Mouse (Mus musculus) T-cell, adult 2 months (primary cell): ENCODE results near the gene Clec4b2.
"Not testable (repeated sequence)": the region's sequence is repeated elsewhere in the genome, so short reads cannot be mapped to it uniquely, and the experiment has no call there.

Source experiments
- DNase-seq: peaks from one replicate; pipeline ENCODE4 v3.0.0; 2022; ENCODE audit warnings: low spot score

Gene Clec4b2

DNA sequence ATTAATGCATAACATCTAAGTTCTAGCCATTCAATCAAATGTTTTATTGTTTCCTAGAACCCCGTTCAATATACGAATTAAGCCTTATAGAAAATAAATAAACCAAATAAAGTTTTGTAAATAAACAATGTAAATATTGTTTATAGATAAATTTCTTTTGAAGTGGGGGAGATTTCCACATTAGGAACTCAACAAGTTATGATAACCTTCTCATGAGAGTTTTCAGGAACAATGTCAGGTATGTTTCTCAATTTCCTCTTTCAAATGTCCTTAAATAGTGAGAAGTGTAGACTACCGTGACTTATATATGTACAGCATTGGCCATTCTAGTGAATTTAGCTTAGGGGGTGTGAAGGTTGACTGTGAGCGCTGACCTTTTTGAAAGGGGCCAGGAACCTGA, at the start of gene Clec4b2:
Gene Clec4b2, plus strand, starts transcription at position 301 of the 400 bp plus-strand sequence.
- DNase-seq = no peak

DNA sequence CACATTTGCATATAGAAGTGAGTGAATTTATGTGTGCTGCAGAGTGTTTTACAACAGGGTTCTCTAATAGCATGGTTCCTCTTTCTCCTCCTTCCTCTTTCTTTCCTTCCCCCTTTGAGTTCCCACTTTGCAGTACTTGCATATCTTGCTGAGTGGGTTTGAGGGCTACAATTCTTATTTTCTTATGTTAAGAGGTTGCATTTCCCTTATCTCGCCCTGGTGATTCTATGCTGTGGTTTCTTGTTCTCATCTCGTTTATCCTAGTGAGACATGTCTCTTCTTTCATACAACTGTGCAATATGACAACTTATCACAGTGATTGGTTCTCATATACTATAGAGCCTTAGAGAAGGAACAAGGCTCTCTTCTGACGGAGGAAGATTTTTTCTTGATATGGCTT, 49.5 kb upstream of the Clec4b2 start:
- no peak for DNase-seq

DNA sequence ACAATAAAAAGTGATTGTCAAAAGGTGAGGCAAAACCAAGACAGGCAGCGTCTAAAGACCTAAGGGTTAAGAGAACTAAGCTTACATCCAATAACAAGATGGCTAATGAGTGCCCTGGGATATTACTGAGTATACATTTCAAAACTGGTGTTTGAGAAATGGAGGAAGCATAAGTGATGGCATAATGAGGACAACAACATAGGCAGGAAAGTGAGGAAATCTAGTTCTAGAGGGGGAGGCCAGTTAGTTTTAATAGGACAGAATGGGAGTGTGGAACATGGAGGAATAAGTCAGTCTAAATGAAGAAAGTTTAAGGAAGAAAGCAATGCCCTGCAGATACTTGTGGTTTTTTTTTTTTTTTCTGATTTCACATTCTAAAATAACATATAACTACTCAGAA, 45.5 kb upstream of the Clec4b2 start:
- DNase-seq = no peak

GRCm38 (mm10) chr6:123137766-123138526, 34.7 kb upstream of the Clec4b2 start:
- DNase-seq = not testable (repeated sequence)

GRCm38 (mm10) chr6:123170106-123170505, 2.6 kb upstream of the Clec4b2 start:
- no peak for DNase-seq

DNA sequence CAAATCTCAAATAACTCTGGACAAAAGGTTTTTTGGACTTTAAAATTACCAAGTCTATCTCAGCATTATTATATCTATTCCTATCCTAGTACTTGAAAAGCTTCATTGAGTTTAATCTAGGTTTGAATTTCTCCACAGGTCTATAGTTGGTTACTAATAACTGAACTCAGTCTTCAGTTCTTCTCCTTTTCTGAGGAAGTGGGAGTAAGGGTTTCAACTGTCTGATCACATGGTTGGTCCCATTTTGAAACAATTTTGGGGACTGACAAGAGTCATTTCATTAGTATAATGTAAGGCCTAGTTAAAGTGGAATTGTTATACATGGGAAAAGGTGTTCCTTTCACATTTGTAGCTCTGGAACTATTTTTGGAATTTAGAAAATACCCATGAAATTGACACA, 1.7 kb upstream of the Clec4b2 start:
- DNase-seq = no peak

DNA sequence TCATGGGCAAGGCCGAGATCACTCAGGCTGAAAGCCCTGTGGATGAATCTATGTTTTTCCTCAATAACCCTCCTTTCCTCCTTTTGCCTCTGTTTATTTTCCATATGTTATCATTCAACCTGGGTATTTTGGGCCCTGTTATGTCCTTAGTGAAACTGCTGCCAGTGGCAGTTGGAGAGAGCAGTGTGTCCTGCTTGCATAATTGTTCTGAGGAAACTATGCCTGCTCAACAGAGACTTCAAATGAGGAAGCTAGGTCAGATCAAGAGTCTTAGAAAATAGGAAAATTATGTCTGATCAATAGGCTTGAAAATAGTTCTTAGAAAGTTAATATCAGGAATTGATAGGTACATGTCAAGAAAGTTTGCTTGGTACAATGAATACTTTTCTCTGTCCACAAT, 2.9 kb downstream of the Clec4b2 start:
- DNase-seq = no peak

DNA sequence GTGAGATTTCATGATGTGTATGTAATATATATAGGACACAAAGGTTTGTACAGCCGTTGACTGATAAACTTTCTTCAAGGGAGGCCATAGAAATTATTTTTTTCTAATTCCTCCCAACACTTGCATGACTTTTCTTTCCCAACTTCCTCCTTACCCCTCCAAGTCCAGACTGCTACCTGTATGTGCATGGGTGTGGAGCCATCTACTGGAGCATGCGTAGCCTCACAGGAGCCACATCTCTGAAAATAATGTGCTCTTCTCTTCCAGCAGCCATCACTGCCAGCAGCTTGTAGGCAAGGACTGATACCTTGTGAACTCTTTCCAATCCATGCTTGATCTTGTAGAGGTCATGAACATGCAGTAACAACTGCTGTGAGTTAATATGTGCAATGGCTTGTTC, 12.2 kb downstream of the Clec4b2 start:
- not testable (repeated sequence) for DNase-seq

DNA sequence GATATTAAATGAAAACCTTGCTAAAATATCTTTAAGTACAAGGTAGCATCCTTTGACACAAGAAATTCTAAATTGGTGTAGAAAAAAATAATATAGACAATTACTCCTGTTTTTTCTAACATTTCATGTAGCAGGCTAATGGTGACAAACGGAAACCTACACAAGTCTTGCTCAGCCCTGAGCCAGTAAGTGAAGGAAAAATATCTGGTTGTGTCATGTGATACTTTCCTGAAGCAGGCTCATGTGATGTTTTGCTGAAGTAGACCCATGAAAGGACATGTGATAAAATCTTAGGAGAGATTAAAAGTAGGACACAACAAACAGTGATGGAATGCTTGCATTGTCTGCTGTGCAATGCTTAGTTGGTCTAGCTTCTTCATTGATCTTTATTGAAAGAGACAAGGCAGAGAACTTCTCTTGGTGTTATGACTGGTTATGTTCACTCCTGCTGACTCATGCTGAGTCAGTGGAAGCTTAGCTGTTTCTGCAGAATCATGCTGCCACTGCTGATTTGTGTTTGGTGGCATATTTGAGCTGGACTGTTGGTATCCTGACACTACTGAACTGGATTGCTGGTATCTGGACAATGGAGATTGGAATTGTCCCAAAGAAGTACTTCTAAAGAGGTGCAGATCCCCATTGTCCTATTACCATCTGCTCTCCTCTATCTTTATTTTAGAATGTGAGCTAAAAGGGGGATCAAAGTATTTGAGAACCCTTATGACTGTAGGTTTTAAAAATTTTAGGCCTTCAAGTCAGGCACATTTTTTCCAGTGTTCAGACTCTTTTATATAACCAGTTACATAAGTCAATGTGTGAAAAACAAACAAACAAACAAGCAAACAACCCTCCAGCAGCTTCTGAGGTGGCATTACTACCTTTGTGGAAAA, 34.7 kb downstream of the Clec4b2 start:
- DNase-seq = no peak

DNA sequence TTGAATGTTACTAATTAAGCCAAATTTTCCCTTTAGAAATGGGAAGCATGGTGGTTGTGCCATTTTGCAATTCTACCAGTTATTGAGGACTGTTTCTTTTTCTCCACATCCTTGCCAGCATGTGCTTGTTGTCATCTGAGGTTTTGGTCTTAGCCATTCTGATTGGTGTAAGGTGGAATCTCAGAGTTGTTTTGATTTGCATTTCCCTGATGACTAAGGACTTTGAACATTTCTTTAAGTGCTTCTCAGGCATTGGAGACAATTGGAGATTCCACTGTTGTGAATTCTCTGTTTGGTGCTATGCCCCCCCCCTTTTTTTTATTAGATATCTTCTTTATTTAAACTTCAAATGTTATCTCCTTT, 35.4 kb downstream of the Clec4b2 start:
- not testable (repeated sequence) for DNase-seq

- no peak for DNase-seq
Measured at GRCm38 (mm10) chr6:123211726-123212125, 39.0 kb downstream of the Clec4b2 start.

DNA sequence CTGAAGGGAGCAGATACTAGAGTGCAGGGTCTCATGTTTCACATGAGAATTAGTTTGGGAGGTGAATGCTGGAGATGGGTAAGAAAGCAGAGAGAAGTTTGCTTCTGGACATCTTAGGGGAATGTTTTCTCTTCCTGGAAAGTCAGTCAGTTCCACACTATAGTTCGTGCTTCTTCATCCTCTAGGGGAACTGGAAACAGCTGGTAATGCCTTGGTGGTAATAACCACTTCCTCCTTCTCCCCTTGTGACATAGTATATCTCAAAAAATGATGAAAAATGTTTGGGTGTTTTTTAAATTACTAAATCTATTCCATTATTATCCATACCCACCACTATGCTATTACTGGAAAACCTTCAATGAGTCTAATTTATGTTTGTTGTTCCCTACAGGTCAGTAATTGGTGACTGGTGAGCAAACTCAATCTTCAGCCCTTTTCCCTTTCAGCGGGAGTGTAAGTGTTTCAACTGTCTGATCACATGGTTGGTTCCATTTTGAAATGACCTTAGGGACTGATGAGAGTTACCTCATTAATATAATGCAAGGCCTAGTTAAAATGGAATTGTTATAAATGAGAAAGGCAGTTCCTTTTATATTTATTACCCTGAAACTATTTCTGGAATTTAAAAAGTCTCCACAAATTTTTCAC, 55.0 kb downstream of the Clec4b2 start:
- no peak for DNase-seq

GRCm38 (mm10) chr6:123229644-123230043, 57.0 kb downstream of the Clec4b2 start, which contains the start of gene Clec4n:
Gene Clec4n (plus strand): TSS chr6:123229843.
- DNase-seq = no peak

DNA sequence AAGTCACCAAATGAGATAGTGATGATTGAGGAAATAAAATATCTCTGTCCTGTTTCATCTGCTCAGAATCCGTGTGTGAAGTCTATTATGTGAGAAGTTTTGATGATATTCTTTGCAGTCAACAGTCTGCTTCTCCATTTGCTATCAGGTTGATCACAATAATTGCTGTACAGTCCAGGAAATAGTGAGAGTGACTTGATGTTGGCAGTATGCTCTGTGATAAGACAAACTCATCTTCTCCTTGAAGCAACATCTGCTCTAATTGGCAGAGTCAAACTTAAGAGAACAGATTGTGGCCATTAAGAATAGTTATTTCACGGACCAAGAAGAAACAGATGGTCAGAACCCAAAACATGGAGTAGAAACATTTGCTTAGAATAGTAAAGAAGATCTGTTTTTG, 58.5 kb downstream of the Clec4b2 start:
- DNase-seq = no peak

DNA sequence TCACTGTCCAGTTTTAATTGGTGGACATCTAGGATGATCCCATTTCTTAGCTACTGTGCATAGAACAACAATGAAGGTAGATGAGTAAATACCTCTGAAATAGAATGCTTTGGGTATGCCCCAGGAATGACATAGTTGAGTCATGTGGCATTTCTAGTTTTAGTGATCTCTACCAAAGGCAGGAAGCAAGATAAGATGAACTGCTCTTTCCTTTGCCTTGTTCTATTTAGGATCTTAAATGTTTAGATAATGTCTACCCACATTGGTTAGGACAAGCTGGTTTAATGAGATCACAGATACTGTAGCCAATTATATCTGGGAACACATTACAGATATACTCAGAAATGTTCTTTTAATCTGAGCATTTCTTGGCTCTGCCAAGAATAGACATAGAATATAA, 64.9 kb downstream of the Clec4b2 start:
- DNase-seq = no peak

DNA sequence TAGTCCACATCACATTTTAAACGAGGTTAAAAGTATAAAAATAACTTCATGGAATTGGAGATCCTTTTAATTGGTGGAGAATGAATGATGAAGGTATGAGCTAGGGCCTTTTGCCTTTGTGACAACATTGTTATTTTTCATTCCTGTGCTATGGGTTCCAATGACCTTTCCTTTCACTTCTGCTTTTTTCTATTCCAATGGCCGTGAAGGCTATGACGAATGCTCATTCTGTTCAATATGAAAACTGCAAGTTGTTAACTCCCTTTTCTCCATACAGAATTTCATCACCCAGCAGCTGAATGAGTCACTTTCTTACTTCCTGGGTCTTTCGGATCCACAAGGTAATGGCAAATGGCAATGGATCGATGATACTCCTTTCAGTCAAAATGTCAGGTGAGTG, 71.5 kb downstream of the Clec4b2 start:
- no peak for DNase-seq

DNA sequence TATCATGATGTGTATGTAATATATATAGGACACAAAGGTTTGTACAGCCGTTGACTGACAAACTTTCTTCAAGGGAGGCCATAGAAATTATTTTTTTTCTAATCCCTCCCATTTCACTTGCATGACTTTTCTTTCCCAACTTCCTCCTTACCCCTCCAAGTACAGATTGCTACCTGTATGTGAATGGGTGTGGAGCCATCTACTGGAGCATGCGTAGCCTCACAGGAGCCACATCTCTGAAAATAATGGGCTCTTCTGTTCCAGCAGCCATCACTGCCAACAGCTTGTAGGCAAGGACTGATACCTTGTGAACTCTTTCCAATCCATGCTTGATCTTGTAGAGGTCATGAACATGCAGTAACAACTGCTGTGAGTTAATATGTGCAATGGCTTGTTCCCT, 76.2 kb downstream of the Clec4b2 start:
- DNase-seq = not testable (repeated sequence)

GRCm38 (mm10) chr6:123252735-123253134, 80.0 kb downstream of the Clec4b2 start:
- no peak for DNase-seq
